Mouse (Mus musculus) spleen, postnatal 0 days (tissue): ENCODE measurements around the gene Trim37. TPM values are rescaled to one million over a fixed set of nuclear protein-coding genes. Genes with fewer than 3 reads are reported as not detected.

Source experiments
- microRNA counts: library from miRNA; unstranded; fragments of <30 nt; microRNA quantifications from one replicate; lab custom pipeline; 2015
- polyA plus RNA-seq: library from polyadenylated mRNA; unstranded; fragments of >200 nt; fragmentation: Nextera tagmentation; extraction: Ambion mirVana; gene quantifications from 2 replicates; pipeline ENCODE4 v1.2.1, GENCODE M21; 2015

Trim37 gene
- 18.4 and 19.7 TPM in 2 replicates for polyA plus RNA-seq

DNA sequence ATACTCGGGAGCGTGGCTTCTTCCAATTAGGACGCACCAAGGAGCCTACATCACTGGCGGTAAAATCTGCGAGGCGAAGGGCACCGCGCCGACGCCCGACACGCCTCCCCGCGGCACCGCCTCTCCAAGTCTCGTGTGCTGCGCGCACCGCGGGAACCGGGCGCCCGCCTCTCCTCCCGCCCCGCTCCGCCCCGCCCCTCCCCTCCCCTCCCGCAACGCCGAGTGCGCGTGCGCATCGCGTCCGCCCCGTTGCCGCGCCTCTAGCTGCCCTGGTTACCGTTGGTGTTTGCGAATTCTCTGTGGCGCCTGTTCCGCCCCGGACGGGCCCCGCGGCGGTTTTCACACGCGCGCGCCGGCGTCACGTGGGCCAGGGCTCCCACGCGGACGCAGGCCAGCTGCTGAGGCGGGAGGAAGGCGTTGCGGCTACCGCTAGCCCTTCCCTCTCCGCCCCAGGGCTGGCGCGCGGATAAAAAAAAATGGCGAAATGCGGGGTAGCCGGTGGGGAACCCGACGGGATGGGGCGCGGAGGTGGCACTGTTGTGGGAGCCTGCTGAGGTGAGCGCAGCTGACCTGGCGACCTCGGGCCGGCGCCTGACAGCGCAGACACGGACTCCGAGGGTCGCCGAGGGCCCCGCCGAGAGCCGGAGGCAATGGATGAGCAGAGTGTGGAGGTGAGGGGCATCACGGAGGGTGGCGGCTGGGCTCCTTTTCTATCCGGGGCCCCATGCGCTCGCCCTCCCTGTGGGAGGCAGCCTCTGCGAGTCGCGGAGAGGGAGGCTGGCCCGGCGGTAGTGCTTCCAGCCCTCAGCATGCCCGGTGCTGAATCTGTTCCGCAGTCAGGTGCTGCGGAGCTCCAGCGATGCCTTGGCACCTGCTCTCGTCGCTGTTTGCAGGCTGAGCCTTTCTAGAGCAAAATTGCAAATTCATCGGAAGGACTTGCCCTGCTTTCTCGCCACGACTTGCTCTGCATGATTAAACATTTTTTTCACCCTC is at the start of gene Trim37:
TSS of gene Trim37 (plus strand) at position 254 of the 993 bp plus-strand sequence.

GRCm38 (mm10) chr11:87086290-87086984 is 40.4 kb upstream of the Trim37 start, which contains the start of gene Smg8:
TSS of gene Smg8 (minus strand) at chr11:87086774.

GRCm38 (mm10) chr11:87108409-87108754 is 18.5 kb upstream of the Trim37 start, which contains the start of gene Prr11:
TSS of gene Prr11 (minus strand) at chr11:87108708.

GRCm38 (mm10) chr11:87108755-87109518 is 17.9 kb upstream of the Trim37 start, which contains the start of gene Ska2:
TSS of gene Ska2 (plus strand) at chr11:87109234.

MicroRNA genes within 50 kb of the gene (microRNA counts, 519-probe panel; counts per million panel counts)
- 7,795 counts per million, percentile 76 among the panel's probes with 10 or more counts for microRNA mmu-miR-301a (lab: Ali Mortazavi, UCI)

Other genes with a start within 250 kb of the Trim37 start
- gene Ypel2, start 133.4 kb upstream of the Trim37 start, polyA plus RNA-seq, result 1.6 and 1.9 TPM in 2 replicates
- 5.7 and 6.3 TPM in 2 replicates for gene Gdpd1, start 53.0 kb upstream of the Trim37 start, polyA plus RNA-seq
- 7.1 and 8.2 TPM in 2 replicates for gene Smg8, start 40.3 kb upstream of the Trim37 start, polyA plus RNA-seq
- 4.9 and 5.7 TPM in 2 replicates for gene Prr11, start 18.4 kb upstream of the Trim37 start, polyA plus RNA-seq
- gene Ska2, start 17.8 kb upstream of the Trim37 start, polyA plus RNA-seq, result 28.6 and 31.5 TPM in 2 replicates
- 2.6 and 4.5 TPM in 2 replicates for gene Ppm1e, start 231.9 kb downstream of the Trim37 start, polyA plus RNA-seq